Mouse (Mus musculus): ENCODE data around the gene Gm4788. TPM values are rescaled to one million over a fixed set of nuclear protein-coding genes. Genes with fewer than 3 reads are reported as not detected.
"Not testable (repeated sequence)": the region's sequence is repeated elsewhere in the genome, so short reads cannot be mapped to it uniquely, and the experiment has no call there.

The Gm4788 gene
- not detected in 2 replicates for polyA plus RNA-seq (2012; ENCODE audit: insufficient read depth, insufficient read length, missing spikeins)

- Histone ChIP-seq H3K4me3 (ENCODE audit: insufficient read depth, low read length) (no peak within 1 kb of the TSS), H3K27ac (ENCODE audit: insufficient read depth, low read depth, low read length) (no peak within 1 kb of the TSS), H3K4me1 (ENCODE audit: control insufficient read depth, insufficient read depth, low read length) (no peaks in the 10 kb centered on the region)
- TF ChIP-seq CTCF (IDR thresholded peaks at IDR 0.05; ENCODE audit: low read depth, low read length) (no peak), POLR2A (IDR thresholded peaks at IDR 0.05; ENCODE audit: borderline replicate concordance, low read depth, low read length) (no peak)
These were observed at the start of gene Gm4788 for GRCm38 (mm10) chr1:139781143-139781542. Gene Gm4788, minus strand, starts transcription at chr1:139781243.

- Histone ChIP-seq H3K4me3 (ENCODE audit: insufficient read depth, low read length) (no peak overlapping the region), H3K4me1 (ENCODE audit: control insufficient read depth, insufficient read depth, low read length) (no peaks in the 10 kb centered on the region), H3K27ac (ENCODE audit: insufficient read depth, low read depth, low read length) (no peak overlapping the region)
- TF ChIP-seq POLR2A (IDR thresholded peaks at IDR 0.05; ENCODE audit: borderline replicate concordance, low read depth, low read length): no peak
- no peak for TF ChIP-seq CTCF (IDR thresholded peaks at IDR 0.05; ENCODE audit: low read depth, low read length)
These were observed 27.6 kb upstream of the Gm4788 start for GRCm38 (mm10) chr1:139808594-139808993.

- H3K4me1 ChIP-seq (ENCODE audit: control insufficient read depth, insufficient read depth, low read length); H3K27ac ChIP-seq (ENCODE audit: insufficient read depth, low read depth, low read length); H3K4me3 ChIP-seq (ENCODE audit: insufficient read depth, low read length): not testable (repeated sequence)
These were observed 11.1 kb downstream of the Gm4788 start for GRCm38 (mm10) chr1:139769913-139770312.

DNA sequence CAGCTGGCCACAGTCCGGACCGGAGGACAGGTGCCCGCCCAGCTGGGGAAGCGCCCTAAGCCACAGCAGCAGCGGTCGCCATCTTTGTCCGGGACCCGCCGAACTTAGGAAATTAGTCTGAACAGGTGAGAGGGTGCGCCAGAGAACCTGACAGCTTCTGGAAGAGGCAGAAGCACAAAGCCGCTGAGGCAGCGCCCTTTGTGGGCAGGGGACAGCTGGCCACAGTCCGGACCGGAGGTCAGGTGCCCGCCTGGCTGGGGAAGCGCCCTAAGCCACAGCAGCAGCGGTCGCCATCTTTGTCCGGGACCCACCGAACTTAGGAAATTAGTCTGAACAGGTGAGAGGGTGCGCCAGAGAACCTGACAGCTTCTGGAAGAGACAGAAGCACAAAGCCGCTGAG is 64.4 kb downstream of the Gm4788 start:
- not testable (repeated sequence) for H3K4me3 ChIP-seq (ENCODE audit: insufficient read depth, low read length); H3K4me1 ChIP-seq (ENCODE audit: control insufficient read depth, insufficient read depth, low read length); H3K27ac ChIP-seq (ENCODE audit: insufficient read depth, low read depth, low read length)

GRCm38 (mm10) chr1:139716249-139716648 is 64.8 kb downstream of the Gm4788 start:
- not testable (repeated sequence) for H3K4me1 ChIP-seq (ENCODE audit: control insufficient read depth, insufficient read depth, low read length); H3K4me3 ChIP-seq (ENCODE audit: insufficient read depth, low read length)

DNA sequence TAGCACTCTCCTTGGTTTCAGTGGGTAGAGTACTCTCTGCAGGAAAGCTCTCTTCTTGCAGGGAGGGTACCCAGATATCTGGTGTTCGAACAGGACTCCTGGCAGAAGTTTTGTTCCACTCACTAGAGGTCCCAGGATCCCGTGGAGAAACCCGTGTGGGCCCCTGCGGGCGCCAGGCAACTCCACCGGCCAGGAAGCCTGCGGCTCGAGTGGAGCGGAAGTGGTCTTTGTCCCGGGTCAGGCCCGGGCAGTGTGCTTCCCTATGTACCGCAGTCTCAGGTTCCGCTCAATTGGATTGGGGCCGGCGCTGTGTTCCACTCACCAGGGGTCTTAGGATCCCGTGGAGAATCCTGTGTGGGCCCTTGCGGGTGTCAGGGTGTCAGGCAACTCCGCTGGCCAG is 131.1 kb downstream of the Gm4788 start:
- not testable (repeated sequence) for H3K27ac ChIP-seq (ENCODE audit: insufficient read depth, low read depth, low read length); H3K4me1 ChIP-seq (ENCODE audit: control insufficient read depth, insufficient read depth, low read length); H3K4me3 ChIP-seq (ENCODE audit: insufficient read depth, low read length)

More at GRCm38 (mm10) chr1:139716249-139716648, 64.8 kb downstream of the Gm4788 start:
- not testable (repeated sequence) for H3K27ac ChIP-seq (ENCODE audit: insufficient read depth, low read depth, low read length)

Other genes with a start within 250 kb of the Gm4788 start
- gene Cfhr1, start 221.0 kb downstream of the Gm4788 start, polyA plus RNA-seq (2012; ENCODE audit: insufficient read depth, insufficient read length, missing spikeins): not detected in 2 replicates
- gene Cfhr2, start 77.5 kb upstream of the Gm4788 start, polyA plus RNA-seq (2012; ENCODE audit: insufficient read depth, insufficient read length, missing spikeins): 1.4 TPM in 1 of 2 replicates, not detected in the other